Mouse (Mus musculus) T-helper 1 cell (primary cell): ENCODE results near the gene Neo1.

ENCODE experiments used
- in situ Hi-C: fragments of 300-600 bp; cut with MboI, MseI; formaldehyde crosslinking; loops from one replicate; pipeline ENCODE4 v1.15.1; 2025; ENCODE audit warnings: high pct_unique_total_duplicates

Gene Neo1

GRCm38 (mm10) chr9:58871141-58871540 is 165.1 kb downstream of the Neo1 start:
- in situ Hi-C loops: no loop called here

GRCm38 (mm10) chr9:58863826-58864225 is 172.4 kb downstream of the Neo1 start:
- in situ Hi-C loops: no loop called here

GRCm38 (mm10) chr9:58859080-58859635 is 177.1 kb downstream of the Neo1 start:
- in situ Hi-C loops: no loop called here

DNA sequence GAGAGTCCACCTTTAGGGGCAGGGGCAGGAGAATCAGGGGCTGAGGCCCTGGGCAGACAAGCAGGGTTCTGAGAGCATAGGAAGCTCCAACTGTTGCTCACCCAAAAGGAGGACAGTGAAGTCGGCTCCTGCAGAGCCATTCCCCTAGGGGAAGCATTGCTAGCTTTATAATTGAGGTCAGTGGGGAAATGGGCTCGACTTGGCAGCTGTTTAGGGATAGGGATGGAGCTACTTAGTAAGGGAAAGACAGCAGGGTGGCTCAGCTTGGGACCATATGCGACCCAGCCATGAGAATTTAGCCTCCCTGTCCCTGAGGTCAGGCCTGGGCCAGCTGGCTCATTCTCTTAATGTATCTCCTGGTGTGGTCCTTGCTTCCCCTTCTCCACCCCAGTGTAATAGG is 181.3 kb downstream of the Neo1 start:
- in situ Hi-C loops: no loop called here

DNA sequence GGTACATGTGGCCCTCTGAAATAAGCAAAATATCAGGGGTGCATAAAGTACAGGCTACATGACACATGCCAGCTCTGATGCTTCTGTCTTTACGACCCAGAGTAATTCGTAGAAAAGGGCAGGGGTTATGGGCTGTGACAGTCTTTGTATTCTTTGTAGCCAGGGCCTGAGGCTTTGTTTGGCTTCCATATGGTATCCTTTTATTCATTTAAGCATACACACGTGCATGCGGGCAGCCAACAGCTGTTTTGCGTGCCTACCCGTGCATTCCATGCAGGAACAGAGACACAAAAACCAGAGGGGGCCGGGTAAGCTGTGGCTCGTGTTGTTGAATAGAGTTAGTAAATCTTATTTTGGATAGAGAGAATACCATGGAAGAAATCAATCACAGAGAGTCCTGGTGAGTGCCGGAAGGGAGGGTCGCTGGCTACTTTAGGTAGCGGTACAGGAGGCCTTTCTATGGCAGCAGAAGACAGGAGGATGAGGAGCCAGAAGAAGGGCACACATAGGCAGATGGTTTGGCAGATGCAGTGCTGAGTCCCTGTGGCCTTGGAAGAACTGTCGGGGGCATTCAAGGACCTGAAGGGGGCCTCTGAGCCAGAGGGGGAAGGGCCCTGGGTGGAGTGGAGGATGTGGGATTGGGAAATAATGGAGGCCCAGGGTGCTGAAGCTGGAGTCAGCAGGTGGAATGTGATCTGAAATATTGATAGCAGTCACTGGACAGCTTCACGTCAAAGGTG is 186.5 kb downstream of the Neo1 start:
- in situ Hi-C loops: no loop called here

GRCm38 (mm10) chr9:58847676-58848075 is 188.6 kb downstream of the Neo1 start:
- in situ Hi-C loops: no loop called here

DNA sequence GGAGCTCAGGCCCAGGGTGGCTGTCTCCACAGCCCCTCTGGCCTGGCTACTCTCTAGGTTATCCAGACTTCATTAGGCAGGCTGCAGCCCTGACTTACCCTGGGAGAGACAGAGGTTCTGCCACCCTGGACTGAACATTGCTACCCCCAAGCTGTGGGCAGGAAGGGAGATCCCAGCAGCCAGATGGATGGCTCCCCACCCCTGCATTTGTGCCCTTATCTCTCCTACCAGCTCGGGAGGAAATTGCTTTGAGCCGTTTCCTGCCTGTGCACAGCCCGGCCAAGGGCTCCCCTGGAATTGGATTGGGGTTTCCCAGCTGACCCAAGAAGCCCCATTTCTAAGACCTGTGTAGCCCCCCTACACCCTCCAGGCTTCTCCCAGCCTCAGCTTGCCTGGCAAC is 189.2 kb downstream of the Neo1 start:
- in situ Hi-C loops: no loop called here

- in situ Hi-C loops: no loop called here
Measured at GRCm38 (mm10) chr9:58844597-58844996, 191.6 kb downstream of the Neo1 start.

DNA sequence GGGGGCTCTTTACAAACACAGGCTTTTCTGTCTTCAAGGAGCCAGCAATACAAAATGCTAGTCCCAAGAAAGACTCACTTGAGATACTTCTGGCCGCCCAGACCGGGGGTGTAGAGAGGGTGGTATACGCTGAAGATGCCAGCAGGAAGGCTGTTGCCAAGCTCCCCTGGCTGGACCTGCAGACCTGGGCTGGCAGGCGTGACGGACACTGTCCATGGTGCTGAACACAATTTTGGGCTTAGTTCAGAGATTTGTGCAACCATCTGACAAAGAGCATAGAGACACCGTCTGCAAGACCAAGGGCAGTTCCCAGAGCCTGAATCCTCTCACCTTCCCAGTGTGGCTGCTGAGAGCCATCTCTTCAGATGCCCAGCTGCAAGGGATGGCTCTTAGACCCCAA is 194.6 kb downstream of the Neo1 start:
- in situ Hi-C loops: no loop called here

- in situ Hi-C loops: no loop called here
Measured at GRCm38 (mm10) chr9:58838504-58838903, 197.7 kb downstream of the Neo1 start.

DNA sequence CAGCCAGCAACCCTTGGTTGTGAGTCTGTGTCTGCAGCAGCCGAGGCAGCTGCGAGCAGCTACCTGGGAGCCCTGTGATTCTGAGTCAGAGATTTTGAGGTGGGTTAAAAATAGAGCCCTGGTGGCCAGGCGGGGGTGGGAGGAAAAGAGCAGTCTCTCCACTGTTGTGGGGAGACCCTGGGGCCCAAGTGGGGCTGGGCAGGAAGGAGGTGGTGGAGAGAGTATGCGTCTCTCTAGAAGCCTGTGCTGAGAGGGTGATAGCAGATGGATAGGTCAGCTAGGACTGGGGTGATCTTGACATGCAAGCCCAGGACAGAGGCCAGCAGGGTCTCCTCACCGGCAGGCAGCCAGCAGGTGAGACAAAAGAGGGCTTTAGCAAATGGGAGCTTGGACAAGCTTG is 199.1 kb downstream of the Neo1 start:
- in situ Hi-C loops: no loop called here

- in situ Hi-C loops: no loop called here
Measured at GRCm38 (mm10) chr9:58832939-58833338, 203.3 kb downstream of the Neo1 start.

DNA sequence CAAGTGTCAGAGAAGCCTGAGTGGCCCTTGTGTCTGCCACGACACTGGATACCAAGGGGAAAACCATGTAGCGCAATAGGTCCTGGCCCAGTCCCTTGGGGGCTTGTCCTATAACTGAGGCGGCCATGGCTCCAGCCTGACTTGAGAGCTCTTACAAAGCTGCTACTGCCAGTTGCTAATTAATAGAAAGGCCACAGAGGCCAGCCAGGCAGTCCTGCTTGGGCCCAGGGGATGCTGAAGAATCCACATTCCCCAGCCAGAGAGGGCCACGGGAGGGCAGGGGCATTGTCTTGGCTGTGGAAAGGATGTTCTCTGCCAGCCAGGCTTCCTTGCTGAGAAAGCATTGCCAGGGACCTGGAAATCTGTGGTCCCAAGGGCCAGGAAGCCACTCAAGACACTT is 206.6 kb downstream of the Neo1 start:
- in situ Hi-C loops: no loop called here
